Mouse (Mus musculus) testis, adult 2 months (tissue): Measurements from ENCODE around the gene Alyref2. TPM values are rescaled to one million over a fixed set of nuclear protein-coding genes. Genes with fewer than 3 reads are reported as not detected.

Experiments used
- H3K27ac ChIP-seq: fragments of 200-500 bp; 2 replicates; pipeline ENCODE4 v1.5.1; 2012; ENCODE audit warnings: low read depth, low read length; ENCODE audit not compliant: control insufficient read depth, insufficient read depth
- H3K27me3 ChIP-seq: fragments of 200-500 bp; 2 replicates; pipeline ENCODE4 v1.6.1; 2012; ENCODE audit warnings: mild to moderate bottlenecking, low read length, moderate library complexity; ENCODE audit not compliant: control insufficient read depth, insufficient read depth
- H3K36me3 ChIP-seq: fragments of 200-500 bp; 2 replicates; pipeline ENCODE4 v1.6.1; 2012; ENCODE audit warnings: mild to moderate bottlenecking, low read length; ENCODE audit not compliant: control insufficient read depth, insufficient read depth
- H3K4me1 ChIP-seq: fragments of 200-500 bp; 2 replicates; pipeline ENCODE4 v1.6.1; 2012; ENCODE audit warnings: low read length; ENCODE audit not compliant: control insufficient read depth, insufficient read depth
- H3K4me3 ChIP-seq: fragments of 200-500 bp; 2 replicates; pipeline ENCODE4 v1.5.1; 2012; ENCODE audit warnings: low read depth, mild to moderate bottlenecking, low read length, moderate library complexity, mixed read lengths; ENCODE audit not compliant: control insufficient read depth
- CTCF ChIP-seq: fragments of 200-500 bp; IDR thresholded peaks from 2 replicates; pipeline ENCODE4 v1.5.1; 2012; ENCODE audit warnings: low read depth, mild to moderate bottlenecking, inconsistent platforms, low read length, moderate library complexity; ENCODE audit not compliant: control insufficient read depth, insufficient read depth, insufficient replicate concordance
- POLR2A ChIP-seq: fragments of 200-500 bp; IDR thresholded peaks from 2 replicates; pipeline ENCODE4 v1.6.1; 2012; ENCODE audit warnings: low read depth, mild to moderate bottlenecking, inconsistent platforms, low read length, moderate library complexity; ENCODE audit not compliant: control insufficient read depth
- polyA plus RNA-seq: library from polyadenylated mRNA; depleted of rRNA; stranded (reverse); fragments of >200 nt; gene quantifications from 2 replicates; pipeline ENCODE4 v1.2.3, GENCODE M21; 2012; rRNA removed

Gene Alyref2
- 2.2 TPM in 2 replicates for polyA plus RNA-seq

DNA sequence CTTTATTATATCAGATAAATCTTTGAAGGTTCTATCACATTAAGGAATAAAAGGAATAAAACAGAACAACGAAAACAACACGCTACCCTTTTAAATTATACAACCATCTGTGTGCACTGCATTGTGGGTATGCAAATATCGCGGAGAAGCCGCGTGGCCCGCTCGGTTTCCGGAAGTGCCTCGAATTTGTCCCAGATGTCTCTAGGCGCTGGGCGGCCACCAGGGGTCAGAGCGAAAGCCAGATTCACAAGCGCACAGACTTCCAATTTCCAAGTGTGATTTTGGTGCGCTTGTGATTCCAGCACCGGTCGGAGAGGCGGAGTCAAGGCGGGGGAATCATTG, at the start of gene Alyref2:
Gene Alyref2 (plus strand): TSS at position 229 of the 342 bp plus-strand sequence.
- Histone ChIP-seq H3K27ac (peak within 1 kb of the TSS; percentile 92), H3K27me3 (no peaks in the 10 kb centered on the region), H3K4me3 (peak within 1 kb of the TSS; percentile 95), H3K4me1 (peaks cover 4% of the 10 kb centered on the region; the same call in 1 of the 2 replicates), H3K36me3 (no peaks in the 10 kb centered on the region)
- TF ChIP-seq CTCF = peak; percentile 64
- no peak for TF ChIP-seq POLR2A

GRCm38 (mm10) chr1:171454926-171455325, 48.4 kb upstream of the Alyref2 start:
- no peak overlapping the region for H3K4me3 ChIP-seq

DNA sequence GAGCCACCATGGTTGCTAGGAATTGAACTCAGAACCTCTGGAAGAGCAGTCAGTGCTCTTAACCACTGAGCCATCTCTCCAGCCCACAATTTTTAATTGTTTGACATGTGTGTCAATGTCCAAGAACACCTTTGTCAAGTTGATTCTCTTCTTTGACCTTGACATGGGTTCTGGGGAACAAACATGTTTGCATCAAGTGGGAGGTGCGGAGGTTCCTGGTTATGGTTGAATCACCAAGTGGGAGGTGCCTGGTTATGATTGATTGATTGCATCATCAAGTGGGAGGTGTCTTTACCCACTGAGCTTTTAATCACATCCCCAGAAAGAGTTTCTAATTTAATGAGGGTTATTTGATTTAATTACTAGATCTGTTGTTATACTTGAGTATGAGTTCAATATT, 45.7 kb upstream of the Alyref2 start:
- H3K27me3 ChIP-seq = no peaks in the 10 kb centered on the region
- H3K36me3 ChIP-seq = no peaks in the 10 kb centered on the region
- H3K4me3 ChIP-seq = no peak overlapping the region
- TF ChIP-seq CTCF (no peak), POLR2A (no peak)
- no peaks in the 10 kb centered on the region for H3K4me1 ChIP-seq
- no peak overlapping the region for H3K27ac ChIP-seq

More at GRCm38 (mm10) chr1:171454926-171455325, 48.4 kb upstream of the Alyref2 start:
- H3K27me3 ChIP-seq = no peaks in the 10 kb centered on the region
- H3K4me1 ChIP-seq = no peaks in the 10 kb centered on the region
- TF ChIP-seq CTCF (no peak), POLR2A (no peak)
- H3K36me3 ChIP-seq = no peaks in the 10 kb centered on the region
- no peak overlapping the region for H3K27ac ChIP-seq

DNA sequence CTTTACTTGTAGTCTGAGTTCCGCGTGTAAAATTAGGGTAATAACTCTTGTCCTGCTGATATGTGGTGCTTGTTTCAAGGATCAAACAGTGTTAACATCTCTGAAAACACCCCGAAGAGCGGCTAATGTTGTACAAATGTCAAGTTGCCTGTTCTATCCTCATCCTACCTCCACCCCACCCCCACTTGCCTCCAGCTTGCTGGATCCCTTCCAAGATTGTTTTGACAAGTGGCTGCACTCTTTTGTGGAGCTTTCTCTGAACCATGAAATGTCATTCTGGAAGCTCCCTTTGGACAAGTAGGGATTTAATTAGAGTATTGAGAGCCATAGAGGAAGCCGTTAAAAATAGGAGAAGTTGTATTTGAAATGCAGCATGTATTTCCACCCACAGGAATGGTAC, 43.5 kb upstream of the Alyref2 start:
- H3K27ac ChIP-seq = no peak overlapping the region
- no peaks in the 10 kb centered on the region for H3K36me3 ChIP-seq
- H3K27me3 ChIP-seq = no peaks in the 10 kb centered on the region
- TF ChIP-seq CTCF (no peak), POLR2A (no peak)
- no peak overlapping the region for H3K4me3 ChIP-seq
- H3K4me1 ChIP-seq = no peaks in the 10 kb centered on the region

DNA sequence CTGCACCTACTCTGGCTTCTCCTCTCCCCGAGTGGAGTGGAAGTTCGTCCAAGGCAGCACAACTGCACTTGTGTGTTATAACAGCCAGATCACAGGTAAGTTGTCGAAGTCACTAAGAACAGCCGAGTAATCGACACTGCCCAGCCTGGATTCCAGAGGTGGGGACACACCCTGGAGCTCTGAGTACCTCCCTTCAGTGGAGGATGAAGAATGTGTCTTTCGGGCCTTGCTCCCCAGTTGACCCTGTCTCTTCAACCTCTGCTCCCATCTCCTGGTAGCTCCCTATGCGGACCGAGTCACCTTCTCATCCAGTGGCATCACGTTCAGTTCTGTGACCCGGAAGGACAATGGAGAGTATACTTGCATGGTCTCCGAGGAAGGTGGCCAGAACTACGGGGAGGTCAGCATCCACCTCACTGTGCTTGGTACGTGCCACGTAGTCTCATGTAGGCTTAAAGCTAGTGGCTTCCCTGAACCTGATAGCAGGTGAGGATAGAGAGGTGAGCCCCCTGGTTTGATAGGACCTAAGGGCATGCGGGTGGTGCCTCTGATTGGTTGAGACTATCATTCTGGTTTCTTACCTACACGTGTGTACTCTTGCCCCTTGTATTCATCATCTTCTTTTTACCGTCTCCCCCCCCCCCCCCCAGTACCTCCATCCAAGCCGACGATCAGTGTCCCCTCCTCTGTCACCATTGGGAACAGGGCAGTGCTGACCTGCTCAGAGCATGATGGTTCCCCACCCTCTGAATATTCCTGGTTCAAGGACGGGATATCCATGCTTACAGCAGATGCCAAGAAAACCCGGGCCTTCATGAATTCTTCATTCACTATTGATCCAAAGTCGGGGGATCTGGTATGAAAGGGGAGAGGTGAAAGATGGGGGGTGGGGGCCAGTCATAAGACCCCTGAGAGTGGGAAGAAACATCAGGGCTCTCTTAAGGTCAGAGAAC, 42.5 kb upstream of the Alyref2 start:
- Histone ChIP-seq H3K4me1 (no peaks in the 10 kb centered on the region), H3K27me3 (no peaks in the 10 kb centered on the region), H3K36me3 (no peaks in the 10 kb centered on the region), H3K4me3 (no peak overlapping the region), H3K27ac (no peak overlapping the region)
- no peak for TF ChIP-seq POLR2A
- no peak for TF ChIP-seq CTCF

- Histone ChIP-seq H3K4me3 (no peak overlapping the region), H3K27ac (no peak overlapping the region)
- TF ChIP-seq CTCF = no peak
These were observed 40.1 kb upstream of the Alyref2 start for GRCm38 (mm10) chr1:171463133-171463532.

DNA sequence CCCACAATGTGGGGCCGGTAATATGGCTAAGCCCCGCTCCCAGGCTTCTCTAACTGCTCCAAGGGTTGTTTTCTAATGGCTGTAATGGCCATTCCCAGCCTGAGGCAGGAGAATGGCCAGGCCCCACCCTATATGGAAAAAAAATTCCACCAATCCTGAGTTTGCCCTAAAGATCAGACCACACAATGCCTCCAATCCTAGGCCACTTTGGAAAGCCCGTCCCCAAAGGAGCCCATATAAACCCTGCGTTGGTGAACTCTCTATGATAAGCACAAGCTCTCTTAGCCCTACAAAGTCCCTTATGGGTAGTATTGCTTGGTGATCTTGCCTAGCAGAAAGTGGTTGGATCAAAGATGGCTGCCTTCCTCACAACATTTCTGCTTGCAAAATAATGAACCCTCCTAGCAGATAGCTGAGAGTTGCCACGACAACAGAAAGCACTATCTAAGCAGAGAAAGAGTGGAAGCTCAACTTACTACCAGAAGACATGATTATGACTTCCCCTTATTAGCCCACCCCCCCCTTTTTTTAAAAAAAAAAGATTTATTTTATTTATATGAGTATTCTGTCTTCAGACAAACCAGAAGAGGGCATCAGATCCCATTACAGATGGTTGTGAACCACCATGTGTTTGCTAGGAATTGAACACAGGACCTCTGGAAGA, 37.4 kb upstream of the Alyref2 start:
- no peak for TF ChIP-seq POLR2A
- TF ChIP-seq CTCF = no peak
- H3K27ac ChIP-seq = no peak overlapping the region
- H3K27me3 ChIP-seq = no peaks in the 10 kb centered on the region
- no peaks in the 10 kb centered on the region for H3K36me3 ChIP-seq
- H3K4me1 ChIP-seq = no peaks in the 10 kb centered on the region
- no peak overlapping the region for H3K4me3 ChIP-seq

More at GRCm38 (mm10) chr1:171463133-171463532, 40.1 kb upstream of the Alyref2 start:
- Histone ChIP-seq H3K4me1 (no peaks in the 10 kb centered on the region), H3K36me3 (no peaks in the 10 kb centered on the region), H3K27me3 (no peaks in the 10 kb centered on the region)

DNA sequence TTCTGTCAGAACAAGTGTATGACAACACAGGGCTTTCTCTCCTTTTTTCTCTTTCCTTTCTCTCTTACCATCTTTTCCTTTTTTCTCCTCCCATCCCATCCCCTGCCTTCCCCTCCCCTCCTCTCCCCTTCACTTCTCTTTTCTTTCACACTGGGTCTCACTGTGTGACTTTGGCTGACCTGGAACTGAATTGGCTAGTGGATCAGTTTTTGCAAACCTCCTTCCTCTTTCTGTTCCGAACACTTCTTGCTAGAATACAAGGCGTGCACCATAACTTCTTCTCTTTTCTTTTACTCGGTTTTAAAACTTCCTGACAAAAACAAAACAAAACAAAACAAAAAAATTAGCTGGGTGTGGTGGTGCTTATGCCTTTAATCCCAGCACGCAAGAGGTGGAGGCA, 36.7 kb upstream of the Alyref2 start:
- Histone ChIP-seq H3K27me3 (no peaks in the 10 kb centered on the region), H3K4me1 (no peaks in the 10 kb centered on the region), H3K27ac (no peak overlapping the region), H3K4me3 (no peak overlapping the region), H3K36me3 (no peaks in the 10 kb centered on the region)
- no peak for TF ChIP-seq POLR2A
- TF ChIP-seq CTCF = no peak
